Mouse (Mus musculus): ENCODE results near the gene Ugt1a2.

The Ugt1a2 gene

GRCm38 (mm10) chr1:88234248-88234610, 33.8 kb downstream of the Ugt1a2 start:
- DNase-seq (ENCODE audit: low spot score) = no peak

- no peak for DNase-seq (ENCODE audit: low spot score)
Measured at GRCm38 (mm10) chr1:88234646-88235045, 34.2 kb downstream of the Ugt1a2 start.

- no peak for DNase-seq (ENCODE audit: low spot score)
Measured at GRCm38 (mm10) chr1:88235046-88235893, 34.9 kb downstream of the Ugt1a2 start.

GRCm38 (mm10) chr1:88235894-88236415, 35.6 kb downstream of the Ugt1a2 start:
- DNase-seq (ENCODE audit: low spot score) = no peak

GRCm38 (mm10) chr1:88237311-88237710, 36.9 kb downstream of the Ugt1a2 start:
- no peak for DNase-seq (ENCODE audit: low spot score)

GRCm38 (mm10) chr1:88238771-88239170, 38.4 kb downstream of the Ugt1a2 start:
- DNase-seq (ENCODE audit: low spot score) = no peak

- no peak for DNase-seq (ENCODE audit: low spot score)
Measured at GRCm38 (mm10) chr1:88240072-88240471, 39.7 kb downstream of the Ugt1a2 start.

GRCm38 (mm10) chr1:88240579-88240978, 40.2 kb downstream of the Ugt1a2 start:
- no peak for DNase-seq (ENCODE audit: low spot score)

- no peak for DNase-seq (ENCODE audit: low spot score)
Measured at GRCm38 (mm10) chr1:88243861-88244260, 43.5 kb downstream of the Ugt1a2 start.

- DNase-seq (ENCODE audit: low spot score) = no peak
Measured at GRCm38 (mm10) chr1:88245881-88246280, 45.5 kb downstream of the Ugt1a2 start.

GRCm38 (mm10) chr1:88246386-88246785, 46.0 kb downstream of the Ugt1a2 start:
- DNase-seq (ENCODE audit: low spot score) = no peak

GRCm38 (mm10) chr1:88247660-88248059, 47.3 kb downstream of the Ugt1a2 start:
- DNase-seq (ENCODE audit: low spot score) = no peak

GRCm38 (mm10) chr1:88248658-88249057, 48.3 kb downstream of the Ugt1a2 start:
- no peak for DNase-seq (ENCODE audit: low spot score)

- no peak for DNase-seq (ENCODE audit: low spot score)
Measured at GRCm38 (mm10) chr1:88249596-88249995, 49.2 kb downstream of the Ugt1a2 start.

GRCm38 (mm10) chr1:88250023-88250422, 49.6 kb downstream of the Ugt1a2 start:
- DNase-seq (ENCODE audit: low spot score) = no peak

GRCm38 (mm10) chr1:88253106-88253505, 52.7 kb downstream of the Ugt1a2 start:
- no peak for DNase-seq (ENCODE audit: low spot score)

GRCm38 (mm10) chr1:88253540-88253939, 53.1 kb downstream of the Ugt1a2 start:
- no peak for DNase-seq (ENCODE audit: low spot score)

- DNase-seq (ENCODE audit: low spot score) = no peak
Measured at GRCm38 (mm10) chr1:88254793-88255465, 54.5 kb downstream of the Ugt1a2 start.

GRCm38 (mm10) chr1:88255466-88255857, 55.1 kb downstream of the Ugt1a2 start:
- DNase-seq (ENCODE audit: low spot score) = no peak

- DNase-seq (ENCODE audit: low spot score) = no peak
Measured at GRCm38 (mm10) chr1:88255989-88256754, 55.8 kb downstream of the Ugt1a2 start.

GRCm38 (mm10) chr1:88256886-88257663, 56.7 kb downstream of the Ugt1a2 start:
- DNase-seq (ENCODE audit: low spot score) = no peak

GRCm38 (mm10) chr1:88257681-88258080, 57.3 kb downstream of the Ugt1a2 start:
- no peak for DNase-seq (ENCODE audit: low spot score)

Data from testis, postnatal 14 days (tissue).